Mouse (Mus musculus): ENCODE measurements around the gene Slc37a3. TPM values are rescaled to one million over a fixed set of nuclear protein-coding genes. Genes with fewer than 3 reads are reported as not detected.
"Not testable (repeated sequence)": the region's sequence is repeated elsewhere in the genome, so short reads cannot be mapped to it uniquely, and the experiment has no call there.

Slc37a3 gene
- polyA plus RNA-seq (2015; fragmentation: Nextera tagmentation; extraction: Ambion mirVana), result 37.6 and 40.4 TPM in 2 replicates

GRCm38 (mm10) chr6:39377311-39377827, at the start of gene Slc37a3:
TSS of gene Slc37a3 (minus strand) at chr6:39377675.
- peak within 1 kb of the TSS; percentile 90 for H3K4me3 ChIP-seq (ENCODE audit: low read length)
- H3K9me3 ChIP-seq (ENCODE audit: control insufficient read depth, low read length), result no peaks in the 10 kb centered on the region
- peak within 1 kb of the TSS; percentile 92 for H3K9ac ChIP-seq (ENCODE audit: low read length)
- H3K36me3 ChIP-seq (ENCODE audit: control insufficient read depth, insufficient read depth, low read length), result 0 out of 2 replicates have a peak, but pooled peaks cover 4% of the 10 kb centered on the region
- 0 out of 2 replicates have a peak within 1 kb of the TSS, but pooled peaks have one; percentile 16 for H3K27ac ChIP-seq (ENCODE audit: low read length)
- ATAC-seq (ENCODE audit: low read depth), result peak; percentile 92
- H3K4me2 ChIP-seq (ENCODE audit: low read depth, low read length), result peak within 1 kb of the TSS; percentile 61
- H3K4me1 ChIP-seq (replicated peaks; ENCODE audit: control insufficient read depth, insufficient read depth, low read length), result peaks cover 16% of the 10 kb centered on the region
- H3K27me3 ChIP-seq (ENCODE audit: control insufficient read depth, insufficient read depth, low read depth, low read length), result no peaks in the 10 kb centered on the region
- WGBS, result under 1% methylated on average over 43 of the region's 43 CpGs

- Histone ChIP-seq H3K27me3 (ENCODE audit: control insufficient read depth, insufficient read depth, low read depth, low read length) (no peaks in the 10 kb centered on the region), H3K27ac (ENCODE audit: low read length) (no peak overlapping the region), H3K9ac (ENCODE audit: low read length) (no peak overlapping the region), H3K36me3 (ENCODE audit: control insufficient read depth, insufficient read depth, low read length) (no peaks in the 10 kb centered on the region), H3K4me2 (ENCODE audit: low read depth, low read length) (no peak overlapping the region), H3K4me3 (ENCODE audit: low read length) (no peak overlapping the region), H3K4me1 (replicated peaks; ENCODE audit: control insufficient read depth, insufficient read depth, low read length) (no peaks in the 10 kb centered on the region), H3K9me3 (ENCODE audit: control insufficient read depth, low read length) (no peaks in the 10 kb centered on the region)
- WGBS, result 85% methylated on average over 4 of the region's 4 CpGs
- no peak for ATAC-seq (ENCODE audit: low read depth)
Measured at GRCm38 (mm10) chr6:39426725-39427124, 49.2 kb upstream of the Slc37a3 start.

- H3K36me3 ChIP-seq (ENCODE audit: control insufficient read depth, insufficient read depth, low read length), result no peaks in the 10 kb centered on the region
- no peak overlapping the region for H3K4me3 ChIP-seq (ENCODE audit: low read length)
- 0 out of 2 replicates have a peak, but pooled peaks cover 2% of the 10 kb centered on the region for H3K27me3 ChIP-seq (ENCODE audit: control insufficient read depth, insufficient read depth, low read depth, low read length)
- no peak overlapping the region for H3K9ac ChIP-seq (ENCODE audit: low read length)
- no peaks in the 10 kb centered on the region for H3K9me3 ChIP-seq (ENCODE audit: control insufficient read depth, low read length)
- no peak overlapping the region for H3K4me2 ChIP-seq (ENCODE audit: low read depth, low read length)
- WGBS, result 77% methylated on average over 2 of the region's 2 CpGs
- no peaks in the 10 kb centered on the region for H3K4me1 ChIP-seq (replicated peaks; ENCODE audit: control insufficient read depth, insufficient read depth, low read length)
- H3K27ac ChIP-seq (ENCODE audit: low read length), result no peak overlapping the region
- ATAC-seq (ENCODE audit: low read depth), result no peak
Measured at GRCm38 (mm10) chr6:39425181-39425580, 47.7 kb upstream of the Slc37a3 start.

GRCm38 (mm10) chr6:39423686-39424085, 46.2 kb upstream of the Slc37a3 start:
- Histone ChIP-seq H3K27me3 (ENCODE audit: control insufficient read depth, insufficient read depth, low read depth, low read length) (0 out of 2 replicates have a peak, but pooled peaks cover 2% of the 10 kb centered on the region), H3K4me3 (ENCODE audit: low read length) (no peak overlapping the region), H3K36me3 (ENCODE audit: control insufficient read depth, insufficient read depth, low read length) (no peaks in the 10 kb centered on the region), H3K4me2 (ENCODE audit: low read depth, low read length) (no peak overlapping the region), H3K27ac (ENCODE audit: low read length) (no peak overlapping the region), H3K9ac (ENCODE audit: low read length) (no peak overlapping the region), H3K4me1 (replicated peaks; ENCODE audit: control insufficient read depth, insufficient read depth, low read length) (peaks cover 6% of the 10 kb centered on the region; the same call in 1 of the 2 replicates), H3K9me3 (ENCODE audit: control insufficient read depth, low read length) (no peaks in the 10 kb centered on the region)
- WGBS, result 78% methylated on average over 7 of the region's 7 CpGs
- no peak for ATAC-seq (ENCODE audit: low read depth)

GRCm38 (mm10) chr6:39423130-39423551, 45.7 kb upstream of the Slc37a3 start:
- no peaks in the 10 kb centered on the region for H3K36me3 ChIP-seq (ENCODE audit: control insufficient read depth, insufficient read depth, low read length)
- 39% methylated on average over 6 of the region's 6 CpGs for WGBS
- no peak overlapping the region for H3K27ac ChIP-seq (ENCODE audit: low read length)
- H3K4me1 ChIP-seq (replicated peaks; ENCODE audit: control insufficient read depth, insufficient read depth, low read length), result peaks cover 7% of the 10 kb centered on the region; the same call in 1 of the 2 replicates
- H3K4me2 ChIP-seq (ENCODE audit: low read depth, low read length), result no peak overlapping the region
- peaks cover 5% of the 10 kb centered on the region; the same call in 1 of the 2 replicates for H3K27me3 ChIP-seq (ENCODE audit: control insufficient read depth, insufficient read depth, low read depth, low read length)
- no peak overlapping the region for H3K9ac ChIP-seq (ENCODE audit: low read length)
- H3K4me3 ChIP-seq (ENCODE audit: low read length), result no peak overlapping the region
- no peaks in the 10 kb centered on the region for H3K9me3 ChIP-seq (ENCODE audit: control insufficient read depth, low read length)
- ATAC-seq (ENCODE audit: low read depth), result no peak

DNA sequence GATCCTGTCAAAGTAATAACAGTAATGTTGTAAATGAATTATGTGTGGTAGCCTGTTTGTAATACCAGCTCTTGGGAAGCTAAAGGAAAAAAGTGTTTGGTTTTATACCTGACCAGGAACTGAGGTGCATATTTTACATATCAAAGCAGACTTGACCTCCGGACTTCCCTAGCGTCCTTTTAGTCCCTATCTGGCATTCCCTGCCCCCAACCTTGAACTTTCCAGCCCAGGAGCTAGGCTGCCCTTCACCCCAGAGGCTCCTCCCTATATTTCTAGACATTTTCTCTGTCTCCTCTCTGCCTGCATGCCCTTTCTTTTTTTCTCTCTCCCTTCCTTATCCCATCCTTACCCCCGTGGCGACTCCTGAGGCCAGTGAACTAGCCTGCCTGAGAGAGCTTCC, 43.4 kb upstream of the Slc37a3 start:
- no peak overlapping the region for H3K27ac ChIP-seq (ENCODE audit: low read length)
- peaks cover 7% of the 10 kb centered on the region; the same call in 1 of the 2 replicates for H3K4me1 ChIP-seq (replicated peaks; ENCODE audit: control insufficient read depth, insufficient read depth, low read length)
- no peaks in the 10 kb centered on the region for H3K36me3 ChIP-seq (ENCODE audit: control insufficient read depth, insufficient read depth, low read length)
- no peak for ATAC-seq (ENCODE audit: low read depth)
- H3K9ac ChIP-seq (ENCODE audit: low read length), result no peak overlapping the region
- H3K4me2 ChIP-seq (ENCODE audit: low read depth, low read length), result peak overlapping the region; percentile 68; the same call in 1 of the 2 replicates
- H3K27me3 ChIP-seq (ENCODE audit: control insufficient read depth, insufficient read depth, low read depth, low read length), result peaks cover 8% of the 10 kb centered on the region; the same call in 1 of the 2 replicates
- no peaks in the 10 kb centered on the region for H3K9me3 ChIP-seq (ENCODE audit: control insufficient read depth, low read length)
- H3K4me3 ChIP-seq (ENCODE audit: low read length), result no peak overlapping the region
- WGBS, result 37% methylated on average over 4 of the region's 4 CpGs

DNA sequence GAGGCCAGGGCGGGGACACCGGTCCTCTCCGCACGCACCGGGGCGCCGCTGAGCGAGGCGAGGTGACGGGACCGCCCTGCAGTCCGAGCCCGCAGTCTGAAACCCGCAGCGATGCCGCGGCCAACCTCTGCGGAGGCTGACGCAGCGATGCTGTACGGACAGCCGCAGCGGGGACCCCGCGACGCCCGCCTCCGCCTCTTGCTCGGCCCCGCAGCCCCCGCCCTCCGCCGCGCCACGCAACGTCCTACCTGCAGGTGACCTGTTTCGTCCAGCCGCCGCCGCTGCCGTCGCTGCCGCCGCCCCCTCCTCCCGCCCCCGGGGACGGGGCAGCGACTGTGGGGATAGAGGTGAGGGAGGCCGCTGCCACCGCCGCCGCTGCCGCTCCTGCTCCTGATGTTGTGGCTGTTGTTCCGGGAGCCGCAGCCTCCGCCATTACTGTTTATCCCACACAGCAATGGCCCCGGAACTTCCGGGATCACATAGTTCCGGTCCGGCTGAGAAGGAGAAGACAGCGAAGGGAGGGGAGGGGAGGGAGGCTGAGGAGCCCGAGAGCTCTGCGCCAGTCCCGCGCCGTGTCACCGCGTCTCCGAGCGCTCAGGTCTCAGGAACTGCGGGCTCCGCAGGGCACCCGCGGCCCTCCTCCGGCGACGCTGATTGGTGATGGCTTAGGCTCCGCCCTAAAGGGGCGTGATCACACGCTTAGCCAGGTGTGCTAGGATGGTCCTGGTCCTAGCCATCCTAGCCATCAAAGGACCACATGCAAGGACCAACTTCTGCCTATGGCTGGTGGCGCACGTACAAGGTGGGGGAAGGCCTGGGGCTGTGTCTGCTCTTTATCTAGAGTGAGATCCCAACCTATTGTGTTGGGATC, 42.6 kb upstream of the Slc37a3 start, which contains the start of gene Mkrn1:
TSS of gene Mkrn1 (minus strand) at position 612 of the 871 bp plus-strand sequence.
- peaks cover 8% of the 10 kb centered on the region; the same call in 1 of the 2 replicates for H3K27me3 ChIP-seq (ENCODE audit: control insufficient read depth, insufficient read depth, low read depth, low read length)
- under 1% methylated on average over 72 of the region's 82 CpGs for WGBS
- peak within 1 kb of the TSS; percentile 68 for H3K4me2 ChIP-seq (ENCODE audit: low read depth, low read length)
- no peaks in the 10 kb centered on the region for H3K9me3 ChIP-seq (ENCODE audit: control insufficient read depth, low read length)
- peak within 1 kb of the TSS; percentile 67 for H3K27ac ChIP-seq (ENCODE audit: low read length)
- H3K4me3 ChIP-seq (ENCODE audit: low read length), result peak within 1 kb of the TSS; percentile 99
- H3K4me1 ChIP-seq (replicated peaks; ENCODE audit: control insufficient read depth, insufficient read depth, low read length), result peaks cover 7% of the 10 kb centered on the region; the same call in 1 of the 2 replicates
- peak within 1 kb of the TSS; percentile 87 for H3K9ac ChIP-seq (ENCODE audit: low read length)
- H3K36me3 ChIP-seq (ENCODE audit: control insufficient read depth, insufficient read depth, low read length), result no peaks in the 10 kb centered on the region
- ATAC-seq (ENCODE audit: low read depth), result peak; percentile 90

GRCm38 (mm10) chr6:39419386-39419850, 41.9 kb upstream of the Slc37a3 start:
- H3K36me3 ChIP-seq (ENCODE audit: control insufficient read depth, insufficient read depth, low read length), result no peaks in the 10 kb centered on the region
- no peak overlapping the region; the same call in 1 of the 2 replicates for H3K27ac ChIP-seq (ENCODE audit: low read length)
- H3K4me1 ChIP-seq (replicated peaks; ENCODE audit: control insufficient read depth, insufficient read depth, low read length), result peaks cover 7% of the 10 kb centered on the region; the same call in 1 of the 2 replicates
- under 1% methylated on average over 43 of the region's 43 CpGs for WGBS
- no peak for ATAC-seq (ENCODE audit: low read depth)
- peak overlapping the region; percentile 68 for H3K4me2 ChIP-seq (ENCODE audit: low read depth, low read length)
- no peaks in the 10 kb centered on the region for H3K9me3 ChIP-seq (ENCODE audit: control insufficient read depth, low read length)
- H3K27me3 ChIP-seq (ENCODE audit: control insufficient read depth, insufficient read depth, low read depth, low read length), result peaks cover 8% of the 10 kb centered on the region; the same call in 1 of the 2 replicates
- peak overlapping the region; percentile 87 for H3K9ac ChIP-seq (ENCODE audit: low read length)
- peak overlapping the region; percentile 99 for H3K4me3 ChIP-seq (ENCODE audit: low read length)

DNA sequence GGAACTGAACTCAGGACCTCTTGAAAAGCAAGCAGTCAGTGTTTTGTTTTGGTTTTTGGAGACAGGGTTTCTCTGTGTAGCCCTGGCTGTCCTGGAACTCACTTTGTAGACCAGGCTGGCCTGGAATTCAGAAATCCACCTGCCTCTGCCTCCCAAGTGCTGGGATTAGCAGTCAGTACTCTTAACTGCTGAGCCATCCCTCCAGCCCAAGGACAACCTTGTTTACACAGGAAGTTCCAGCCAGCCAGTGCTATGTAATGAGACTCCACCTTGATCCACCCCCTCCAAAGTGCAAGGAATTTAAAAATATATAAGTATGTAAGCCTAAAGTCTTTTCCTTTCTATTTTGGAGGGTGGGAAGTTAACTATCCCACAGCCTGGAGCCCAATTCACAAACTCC, 39.2 kb upstream of the Slc37a3 start:
- not testable (repeated sequence) for ATAC-seq (ENCODE audit: low read depth)

More for the DNA sequence above, 39.2 kb upstream of the Slc37a3 start:
- not testable (repeated sequence) for H3K9ac ChIP-seq (ENCODE audit: low read length); H3K27me3 ChIP-seq (ENCODE audit: control insufficient read depth, insufficient read depth, low read depth, low read length); H3K27ac ChIP-seq (ENCODE audit: low read length); H3K4me1 ChIP-seq (replicated peaks; ENCODE audit: control insufficient read depth, insufficient read depth, low read length); H3K36me3 ChIP-seq (ENCODE audit: control insufficient read depth, insufficient read depth, low read length); H3K4me2 ChIP-seq (ENCODE audit: low read depth, low read length); H3K9me3 ChIP-seq (ENCODE audit: control insufficient read depth, low read length); H3K4me3 ChIP-seq (ENCODE audit: low read length)

Measured in lung, embryonic 16.5 days (tissue).